Mouse (Mus musculus) bone marrow macrophage, adult 2 months (primary cell): Measurements from ENCODE around the gene Gch1.

Source experiments
- CTCF ChIP-seq: IDR thresholded peaks from 2 replicates; pipeline ENCODE4 v1.5.1; 2012; ENCODE audit warnings: low read depth, mild to moderate bottlenecking, low read length, moderate library complexity
- POLR2A ChIP-seq: IDR thresholded peaks from 2 replicates; pipeline ENCODE4 v1.6.1; 2012; ENCODE audit warnings: mild to moderate bottlenecking, low read depth, low read length, borderline replicate concordance

GRCm38 (mm10) chr14:47196711-47197110 is 7.5 kb upstream of the Gch1 start:
- TF ChIP-seq CTCF (no peak), POLR2A (no peak)
